Mouse (Mus musculus) heart, adult 8-10 months (tissue): ENCODE data around the gene Ntm. TPM values are rescaled to one million over a fixed set of nuclear protein-coding genes. Genes with fewer than 3 reads are reported as not detected.
A peak's percentile ranks its signal among the peaks of the same experiment; 100 is the strongest.

Experiments used
- DNase-seq: peaks from one replicate; pipeline ENCODE4 v3.0.0; 2022; ENCODE audit warnings: low spot score
- total RNA-seq, 4 experiments: library from RNA; stranded (reverse); gene quantifications; 2 replicates each; pipeline ENCODE4 v1.2.4; 2022

Ntm gene
- total RNA-seq, 4 experiments from 2014 or later, result 1.3 to 2.6 (median 2.1) TPM

DNA sequence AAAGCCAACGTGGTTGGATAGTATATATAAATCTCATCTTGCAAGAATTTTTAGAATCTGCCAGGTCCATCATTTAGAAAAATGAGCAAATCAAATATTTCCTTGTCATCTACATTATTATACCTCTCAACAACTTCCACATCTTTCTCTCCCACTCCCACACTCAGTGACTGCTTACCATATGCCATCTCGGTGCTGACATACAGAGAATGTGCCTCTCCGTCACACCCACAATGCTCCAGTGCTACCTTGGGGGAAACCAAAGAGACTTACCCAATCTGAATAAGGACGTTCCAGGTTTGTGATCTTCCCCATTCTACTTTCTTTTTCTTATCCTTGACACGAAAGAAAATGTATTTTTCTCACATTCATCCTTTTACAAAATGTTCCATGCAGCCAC is 75.0 kb downstream of the Ntm start:
- no peak for DNase-seq

- no peak for DNase-seq
Measured at GRCm38 (mm10) chr9:29884062-29884461, 78.9 kb downstream of the Ntm start.

DNA sequence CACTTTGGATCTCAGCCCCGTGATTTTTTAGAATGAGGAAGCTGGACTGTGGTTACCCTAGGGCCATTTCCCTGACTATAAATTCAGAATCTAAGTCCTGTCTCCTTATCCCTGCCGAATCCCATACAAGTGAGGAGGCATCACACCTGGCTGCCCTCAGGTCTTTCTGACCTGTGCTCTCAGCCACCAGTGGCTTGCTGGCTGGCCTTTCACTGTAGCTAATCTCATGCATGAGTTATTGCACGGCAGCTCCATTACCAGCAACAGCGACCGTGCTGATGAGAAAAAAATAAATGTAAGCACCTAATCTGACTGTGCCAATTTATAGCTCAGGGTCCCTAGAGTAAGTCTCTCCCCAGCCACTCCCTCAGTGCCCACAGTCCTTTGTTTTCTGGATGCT is 81.3 kb downstream of the Ntm start:
- no peak for DNase-seq

GRCm38 (mm10) chr9:29877583-29877982 is 85.4 kb downstream of the Ntm start:
- DNase-seq, result no peak

GRCm38 (mm10) chr9:29867746-29868145 is 95.2 kb downstream of the Ntm start:
- DNase-seq, result no peak

DNA sequence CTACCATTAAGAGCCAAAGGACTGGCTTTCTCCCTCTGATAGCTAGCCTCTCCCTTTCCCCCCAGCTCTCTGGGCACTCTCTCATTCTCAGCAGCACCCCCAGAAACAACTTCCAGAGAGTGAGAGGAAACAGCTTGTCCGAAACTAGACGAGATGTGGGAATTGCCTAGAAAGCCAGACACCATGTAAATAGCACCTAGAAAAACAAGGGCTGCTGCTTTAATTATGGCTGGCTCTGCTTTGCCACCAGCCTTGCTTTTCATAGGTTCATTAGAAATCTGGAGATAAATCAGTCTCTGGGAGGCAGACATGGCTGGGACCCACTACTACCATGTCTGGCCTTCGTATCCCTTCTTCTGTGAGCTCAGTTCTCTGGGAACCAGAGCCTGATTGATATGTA is 96.1 kb downstream of the Ntm start:
- DNase-seq, result no peak

DNA sequence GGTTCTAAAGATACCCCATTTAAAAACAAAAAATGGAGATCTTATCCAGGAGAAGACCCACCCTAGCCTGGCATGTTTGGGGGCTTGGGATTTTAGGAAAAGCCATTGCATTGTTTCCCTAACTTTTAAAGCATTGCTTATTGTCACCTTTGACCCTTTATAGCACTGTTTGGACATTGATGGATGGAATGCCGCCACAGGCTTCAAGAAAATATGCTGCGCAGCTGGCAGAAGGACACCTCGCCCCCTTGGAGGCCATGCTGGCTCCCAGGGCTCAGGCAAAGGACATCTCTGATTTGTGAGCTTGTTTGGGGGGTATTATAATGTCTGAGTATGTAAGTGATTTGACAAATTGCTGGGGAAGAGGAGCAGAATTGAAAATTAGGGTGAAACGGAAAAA is 96.8 kb downstream of the Ntm start:
- DNase-seq, result no peak

- no peak for DNase-seq
Measured at GRCm38 (mm10) chr9:29865502-29865901, 97.4 kb downstream of the Ntm start.

DNA sequence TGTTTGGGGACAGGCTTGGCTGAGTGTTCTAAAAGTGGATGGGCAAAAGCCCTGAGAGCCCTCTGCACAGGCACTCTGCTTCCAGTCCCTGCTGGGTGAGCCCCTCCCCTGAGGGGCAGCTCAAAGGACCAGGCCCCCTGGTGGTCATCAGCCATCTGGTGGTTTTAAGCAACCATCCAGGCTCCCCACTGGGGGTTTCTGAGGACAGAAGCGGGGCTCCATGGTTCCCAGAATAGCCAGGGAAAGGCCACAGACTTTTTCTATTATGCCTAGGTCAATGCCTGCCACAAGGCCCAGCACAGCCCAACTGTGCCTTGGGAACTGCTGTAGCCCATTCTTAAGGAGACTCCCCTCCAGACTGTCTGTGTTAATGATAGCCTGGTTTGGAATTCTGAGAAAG is 98.1 kb downstream of the Ntm start:
- DNase-seq, result no peak

GRCm38 (mm10) chr9:29862408-29862807 is 100.5 kb downstream of the Ntm start:
- no peak for DNase-seq

- DNase-seq, result no peak
Measured at GRCm38 (mm10) chr9:29859256-29860048, 103.5 kb downstream of the Ntm start.

GRCm38 (mm10) chr9:29848735-29849455 is 114.0 kb downstream of the Ntm start:
- DNase-seq, result no peak

- DNase-seq, result no peak
Measured at GRCm38 (mm10) chr9:29837344-29837743, 125.6 kb downstream of the Ntm start.

DNA sequence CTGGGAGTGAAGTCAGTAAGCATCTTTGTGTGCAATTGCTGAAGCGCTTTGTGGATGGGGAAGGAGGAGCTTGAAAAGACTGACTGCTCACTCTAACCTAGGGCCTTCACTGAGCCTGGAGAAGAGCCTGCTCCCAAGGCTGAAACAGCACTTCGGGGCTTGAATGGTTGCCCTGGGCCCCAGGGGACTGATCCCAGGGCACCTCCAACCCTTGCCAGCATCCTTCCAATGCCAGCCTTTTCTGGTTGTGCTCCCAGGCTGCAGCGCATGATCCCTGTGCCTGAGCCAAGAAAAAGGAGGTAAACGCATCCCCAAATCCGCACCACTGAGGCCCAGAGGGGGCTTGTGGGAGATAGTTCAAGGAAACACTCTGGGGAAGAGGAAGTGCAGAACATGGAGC is 128.0 kb downstream of the Ntm start:
- peak; percentile 4 for DNase-seq

GRCm38 (mm10) chr9:29833781-29834180 is 129.2 kb downstream of the Ntm start:
- no peak for DNase-seq

DNA sequence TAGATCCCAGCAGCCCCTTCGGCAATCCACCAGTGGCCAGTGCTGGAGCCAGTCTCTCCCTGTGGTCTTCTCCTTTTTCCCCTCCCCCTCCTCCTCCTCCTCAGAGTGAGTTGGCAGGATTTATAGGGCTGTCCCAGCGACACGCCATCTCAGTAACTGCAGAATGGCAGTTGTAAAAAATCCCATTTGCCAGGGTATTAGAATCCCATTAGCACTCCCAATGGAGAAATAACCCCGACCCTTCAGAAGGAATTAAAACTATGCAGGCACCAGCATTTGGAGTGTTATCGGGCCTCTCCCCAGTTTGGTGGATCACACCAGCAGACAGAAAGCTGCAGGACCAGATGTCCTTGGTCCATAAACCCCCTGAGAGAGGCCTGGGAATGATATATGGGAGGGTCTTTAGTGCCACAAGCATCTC is 135.7 kb downstream of the Ntm start:
- DNase-seq, result no peak

- DNase-seq, result no peak
Measured at GRCm38 (mm10) chr9:29825236-29825635, 137.7 kb downstream of the Ntm start.

DNA sequence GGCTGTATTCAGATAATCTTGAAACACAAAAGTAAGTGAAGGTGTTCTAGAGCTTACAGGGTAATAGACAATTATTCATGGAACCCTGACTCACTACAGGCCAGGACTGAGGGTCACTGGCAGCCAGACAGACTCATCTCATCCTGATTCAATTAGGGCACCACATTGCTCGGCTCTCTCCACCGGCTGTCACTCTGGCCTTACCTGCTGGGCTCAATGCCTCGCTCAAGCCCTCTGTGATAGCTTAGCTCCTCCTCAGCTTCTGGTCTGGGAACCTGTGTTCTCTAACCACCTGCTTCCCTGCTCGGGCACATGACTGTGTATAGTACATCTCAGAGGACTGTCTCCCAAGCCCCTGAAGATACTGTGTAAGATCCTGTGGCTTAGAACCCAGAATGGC is 139.2 kb downstream of the Ntm start:
- DNase-seq, result no peak

GRCm38 (mm10) chr9:29812685-29813084 is 150.3 kb downstream of the Ntm start:
- no peak for DNase-seq

GRCm38 (mm10) chr9:29806790-29807189 is 156.2 kb downstream of the Ntm start:
- DNase-seq, result no peak

GRCm38 (mm10) chr9:29804483-29804882 is 158.5 kb downstream of the Ntm start:
- no peak for DNase-seq

GRCm38 (mm10) chr9:29803738-29804285 is 159.1 kb downstream of the Ntm start:
- DNase-seq, result no peak
